Mouse (Mus musculus) MEL (cell line): ENCODE results near the gene Stn1. TPM values are rescaled to one million over a fixed set of nuclear protein-coding genes. Genes with fewer than 3 reads are reported as not detected.

Experiments used
- DNase-seq: peaks from one replicate; pipeline ENCODE4 v3.0.0; 2011; ENCODE audit warnings: low read depth, low spot score
- H3K27ac ChIP-seq: 2 replicates; pipeline ENCODE4 v1.5.1; 2012; ENCODE audit warnings: low read depth, mild to moderate bottlenecking, control low read depth, low read length, moderate library complexity; ENCODE audit not compliant: control insufficient read depth
- H3K27me3 ChIP-seq, 2 experiments: fragments of 150-350 bp in 1 of 2; sonication (generic) in 1 of 2; 2 replicates each; pipeline ENCODE4 v1.6.1; 2012; ENCODE audit warnings: low read length in 2 of 2, mild to moderate bottlenecking in 2 of 2, improper control_type of control experiment in 1 of 2, moderate library complexity in 1 of 2; ENCODE audit not compliant: insufficient read depth in 2 of 2, control insufficient read depth in 1 of 2
- H3K36me3 ChIP-seq, 2 experiments: 2 replicates each; pipeline ENCODE4 v1.6.1; 2012 to 2014; ENCODE audit warnings: low read length in 2 of 2, improper control_type of control experiment in 1 of 2, inconsistent platforms in 1 of 2, mild to moderate bottlenecking in 1 of 2; ENCODE audit not compliant: insufficient read depth in 2 of 2, control insufficient read depth in 1 of 2
- H3K4me1 ChIP-seq, 2 experiments: fragments of 150-350 bp in 1 of 2; sonication (generic) in 1 of 2; 2 replicates each; pipeline ENCODE4 v1.6.1; 2012; ENCODE audit warnings: low read length in 2 of 2, improper control_type of control experiment in 1 of 2, mild to moderate bottlenecking in 1 of 2; ENCODE audit not compliant: insufficient read depth in 2 of 2, control insufficient read depth in 1 of 2
- H3K4me3 ChIP-seq, 2 experiments: fragments of 150-350 bp in 1 of 2; sonication (generic) in 1 of 2; 2 replicates each; pipeline ENCODE4 v1.5.1; 2012; ENCODE audit warnings: low read depth in 2 of 2, low read length in 2 of 2, mild to moderate bottlenecking in 2 of 2, moderate library complexity in 2 of 2, control low read depth in 1 of 2, improper control_type of control experiment in 1 of 2; ENCODE audit not compliant: control insufficient read depth in 1 of 2, insufficient read depth in 1 of 2
- H3K79me2 ChIP-seq: 2 replicates; pipeline ENCODE4 v1.6.1; 2012; ENCODE audit warnings: mild to moderate bottlenecking, low read length, moderate library complexity; ENCODE audit not compliant: control insufficient read depth, poor library complexity, insufficient read depth
- H3K9ac ChIP-seq: 2 replicates; pipeline ENCODE4 v1.6.1; 2012; ENCODE audit warnings: low read depth, mild to moderate bottlenecking, control low read depth, low read length, moderate library complexity; ENCODE audit not compliant: control insufficient read depth, poor library complexity, severe bottlenecking
- H3K9me3 ChIP-seq: fragments of 150-350 bp; sonication (generic); replicated peaks from 2 replicates; pipeline ENCODE4 v1.6.1; 2012; ENCODE audit warnings: mild to moderate bottlenecking, low read length, improper control_type of control experiment, moderate library complexity; ENCODE audit not compliant: insufficient read depth
- BHLHE40 ChIP-seq: IDR thresholded peaks from 2 replicates; pipeline ENCODE4 v1.6.1; 2012; ENCODE audit warnings: low read depth, mild to moderate bottlenecking, inconsistent platforms, low read length, improper control_type of control experiment, borderline replicate concordance
- CHD2 ChIP-seq: IDR thresholded peaks from 2 replicates; pipeline ENCODE4 v1.6.1; 2011; ENCODE audit warnings: low read length, improper control_type of control experiment
- CTCF ChIP-seq, 3 experiments: IDR thresholded peaks in 2 of 3; conservative IDR thresholded peaks in 1 of 3; 2 replicates each; pipeline ENCODE4 v1.5.1; 2011 to 2012; ENCODE audit warnings: low read length in 3 of 3, low read depth in 2 of 3, mild to moderate bottlenecking in 2 of 3, improper control_type of control experiment in 1 of 3, inconsistent platforms in 1 of 3, mixed read lengths in 1 of 3, moderate library complexity in 1 of 3; ENCODE audit not compliant: control insufficient read depth in 1 of 3, insufficient read depth in 1 of 3, poor library complexity in 1 of 3, severe bottlenecking in 1 of 3
- E2F4 ChIP-seq: IDR thresholded peaks from 2 replicates; pipeline ENCODE4 v1.6.1; 2011; ENCODE audit warnings: low read depth, low read length, improper control_type of control experiment, borderline replicate concordance
- EP300 ChIP-seq, 2 experiments: IDR thresholded peaks; 2 replicates each; pipeline ENCODE4 v1.6.1; 2011; ENCODE audit warnings: improper control_type of control experiment in 2 of 2, low read length in 2 of 2, low read depth in 1 of 2, mild to moderate bottlenecking in 1 of 2
- ETS1 ChIP-seq: IDR thresholded peaks from 2 replicates; pipeline ENCODE4 v1.6.1; 2012; ENCODE audit warnings: low read depth, mild to moderate bottlenecking, inconsistent platforms, low read length, improper control_type of control experiment, moderate library complexity
- GABPA ChIP-seq: IDR thresholded peaks from 2 replicates; pipeline ENCODE4 v1.6.1; 2012; ENCODE audit warnings: low read depth, mild to moderate bottlenecking, inconsistent platforms, low read length, improper control_type of control experiment, moderate library complexity
- GATA1 ChIP-seq: IDR thresholded peaks from 2 replicates; pipeline ENCODE4 v1.6.1; 2011; ENCODE audit warnings: low read depth, low read length, improper control_type of control experiment
- HCFC1 ChIP-seq: IDR thresholded peaks from 2 replicates; pipeline ENCODE4 v1.6.1; 2012; ENCODE audit warnings: low read depth, mild to moderate bottlenecking, inconsistent platforms, low read length, improper control_type of control experiment, moderate library complexity
- JUND ChIP-seq: IDR thresholded peaks from 2 replicates; pipeline ENCODE4 v1.6.1; 2011; ENCODE audit warnings: low read depth, mild to moderate bottlenecking, improper control_type of control experiment, low read length
- KAT2A ChIP-seq: conservative IDR thresholded peaks from 2 replicates; pipeline ENCODE4 v1.6.1; 2012; ENCODE audit warnings: low read depth, low read length, improper control_type of control experiment, inconsistent platforms
- MAZ ChIP-seq: IDR thresholded peaks from 2 replicates; pipeline ENCODE4 v1.6.1; 2012; ENCODE audit warnings: low read depth, mild to moderate bottlenecking, inconsistent platforms, low read length, improper control_type of control experiment
- MEF2A ChIP-seq: IDR thresholded peaks from 2 replicates; pipeline ENCODE4 v1.6.1; 2014; ENCODE audit warnings: low read depth, mild to moderate bottlenecking, inconsistent platforms, low read length, improper control_type of control experiment; ENCODE audit not compliant: poor library complexity, insufficient replicate concordance, severe bottlenecking; ENCODE audit errors: extremely low read depth
- MXI1 ChIP-seq: IDR thresholded peaks from 2 replicates; pipeline ENCODE4 v1.6.1; 2011; ENCODE audit warnings: mild to moderate bottlenecking, low read depth, low read length, improper control_type of control experiment
- MYB ChIP-seq: IDR thresholded peaks from 2 replicates; pipeline ENCODE4 v1.6.1; 2011; ENCODE audit warnings: mild to moderate bottlenecking, low read depth, low read length, improper control_type of control experiment
- MYC ChIP-seq: IDR thresholded peaks from 2 replicates; pipeline ENCODE4 v1.6.1; 2011; ENCODE audit warnings: low read depth, mild to moderate bottlenecking, low read length, improper control_type of control experiment, moderate library complexity
- NELFE ChIP-seq: IDR thresholded peaks from 2 replicates; pipeline ENCODE4 v1.6.1; 2011; ENCODE audit warnings: low read depth, low read length, improper control_type of control experiment
- NRF1 ChIP-seq: IDR thresholded peaks from 2 replicates; pipeline ENCODE4 v1.6.1; 2014; ENCODE audit warnings: low read depth, mild to moderate bottlenecking, inconsistent platforms, low read length, improper control_type of control experiment, moderate library complexity; ENCODE audit not compliant: poor library complexity, insufficient read depth, severe bottlenecking
- POLR2A ChIP-seq, 2 experiments: IDR thresholded peaks; 2 replicates each; pipeline ENCODE4 v1.6.1; 2011 to 2012; ENCODE audit warnings: low read length in 2 of 2, mild to moderate bottlenecking in 2 of 2, control low read depth in 1 of 2, improper control_type of control experiment in 1 of 2, low read depth in 1 of 2, moderate library complexity in 1 of 2; ENCODE audit not compliant: control insufficient read depth in 1 of 2, insufficient read depth in 1 of 2, poor library complexity in 1 of 2
- POLR2AphosphoS2 ChIP-seq: IDR thresholded peaks from 2 replicates; pipeline ENCODE4 v1.6.1; 2011; ENCODE audit warnings: low read length, improper control_type of control experiment
- POLR2AphosphoS5 ChIP-seq: IDR thresholded peaks from 2 replicates; pipeline ENCODE4 v1.6.1; 2012; ENCODE audit warnings: low read depth, borderline replicate concordance, mild to moderate bottlenecking, inconsistent platforms, low read length, moderate library complexity, mixed read lengths
- RAD21 ChIP-seq: IDR thresholded peaks from 2 replicates; pipeline ENCODE4 v1.6.1; 2011; ENCODE audit warnings: mild to moderate bottlenecking, low read depth, low read length, improper control_type of control experiment
- RCOR1 ChIP-seq: IDR thresholded peaks from 2 replicates; pipeline ENCODE4 v1.6.1; 2012; ENCODE audit warnings: low read depth, mild to moderate bottlenecking, inconsistent platforms, low read length, improper control_type of control experiment
- SIN3A ChIP-seq: IDR thresholded peaks from 2 replicates; pipeline ENCODE4 v1.6.1; 2012; ENCODE audit warnings: low read length, improper control_type of control experiment, inconsistent platforms
- SMC3 ChIP-seq: IDR thresholded peaks from 2 replicates; pipeline ENCODE4 v1.6.1; 2011; ENCODE audit warnings: low read depth, low read length, improper control_type of control experiment
- TAL1 ChIP-seq: IDR thresholded peaks from 2 replicates; pipeline ENCODE4 v1.6.1; 2012; ENCODE audit warnings: mild to moderate bottlenecking, inconsistent platforms, low read length, moderate library complexity, mixed read lengths
- TBP ChIP-seq: IDR thresholded peaks from 2 replicates; pipeline ENCODE4 v1.8.0; 2011; ENCODE audit warnings: low read depth, low read length, improper control_type of control experiment
- TCF12 ChIP-seq: IDR thresholded peaks from 2 replicates; pipeline ENCODE4 v1.6.1; 2014; ENCODE audit warnings: low read depth, mild to moderate bottlenecking, inconsistent platforms, low read length, improper control_type of control experiment, moderate library complexity
- UBTF ChIP-seq: IDR thresholded peaks from 2 replicates; pipeline ENCODE4 v1.6.1; 2012; ENCODE audit warnings: low read depth, mild to moderate bottlenecking, inconsistent platforms, low read length, improper control_type of control experiment, moderate library complexity, borderline replicate concordance; ENCODE audit not compliant: insufficient read depth
- USF1 ChIP-seq: IDR thresholded peaks from 2 replicates; pipeline ENCODE4 v1.6.1; 2014; ENCODE audit warnings: low read depth, mild to moderate bottlenecking, inconsistent platforms, low read length, improper control_type of control experiment, moderate library complexity
- USF2 ChIP-seq, 2 experiments: IDR thresholded peaks; 2 replicates each; pipeline ENCODE4 v1.6.1; 2011 to 2012; ENCODE audit warnings: improper control_type of control experiment in 2 of 2, low read length in 2 of 2, borderline replicate concordance in 1 of 2, inconsistent platforms in 1 of 2, low read depth in 1 of 2, mild to moderate bottlenecking in 1 of 2; ENCODE audit not compliant: insufficient read depth in 1 of 2
- ZC3H11A ChIP-seq: IDR thresholded peaks from 2 replicates; pipeline ENCODE4 v1.6.1; 2012; ENCODE audit warnings: low read depth, mild to moderate bottlenecking, inconsistent platforms, low read length, improper control_type of control experiment
- ZMIZ1 ChIP-seq: IDR thresholded peaks from 2 replicates; pipeline ENCODE4 v1.6.1; 2012; ENCODE audit warnings: low read depth, mild to moderate bottlenecking, inconsistent platforms, low read length, improper control_type of control experiment, moderate library complexity
- ZNF384 ChIP-seq: IDR thresholded peaks from 2 replicates; pipeline ENCODE4 v1.6.1; 2012; ENCODE audit warnings: low read depth, mild to moderate bottlenecking, inconsistent platforms, low read length, improper control_type of control experiment
- polyA plus RNA-seq, 2 experiments: library from polyadenylated mRNA; stranded (reverse) in 1 of 2; unstranded in 1 of 2; fragments of >175 nt in 1 of 2; fragments of >200 nt in 1 of 2; gene quantifications; 2 replicates each; pipeline versions ENCODE4 v1.2.1 to v1.2.4; 2012; ENCODE audit warnings: low replicate concordance in 2 of 2, low read depth in 1 of 2; ENCODE audit not compliant: insufficient read length in 2 of 2, insufficient read depth in 1 of 2, missing spikeins in 1 of 2
- total RNA-seq: library from RNA; depleted of rRNA; stranded (reverse); fragments of 300-350 nt; gene quantifications from 2 replicates; pipeline ENCODE4 v1.2.3, GENCODE M21; 2012

Stn1 gene
- total and polyA plus RNA-seq, 3 experiments: 9.7 to 13.6 TPM; not detected in 1

DNA sequence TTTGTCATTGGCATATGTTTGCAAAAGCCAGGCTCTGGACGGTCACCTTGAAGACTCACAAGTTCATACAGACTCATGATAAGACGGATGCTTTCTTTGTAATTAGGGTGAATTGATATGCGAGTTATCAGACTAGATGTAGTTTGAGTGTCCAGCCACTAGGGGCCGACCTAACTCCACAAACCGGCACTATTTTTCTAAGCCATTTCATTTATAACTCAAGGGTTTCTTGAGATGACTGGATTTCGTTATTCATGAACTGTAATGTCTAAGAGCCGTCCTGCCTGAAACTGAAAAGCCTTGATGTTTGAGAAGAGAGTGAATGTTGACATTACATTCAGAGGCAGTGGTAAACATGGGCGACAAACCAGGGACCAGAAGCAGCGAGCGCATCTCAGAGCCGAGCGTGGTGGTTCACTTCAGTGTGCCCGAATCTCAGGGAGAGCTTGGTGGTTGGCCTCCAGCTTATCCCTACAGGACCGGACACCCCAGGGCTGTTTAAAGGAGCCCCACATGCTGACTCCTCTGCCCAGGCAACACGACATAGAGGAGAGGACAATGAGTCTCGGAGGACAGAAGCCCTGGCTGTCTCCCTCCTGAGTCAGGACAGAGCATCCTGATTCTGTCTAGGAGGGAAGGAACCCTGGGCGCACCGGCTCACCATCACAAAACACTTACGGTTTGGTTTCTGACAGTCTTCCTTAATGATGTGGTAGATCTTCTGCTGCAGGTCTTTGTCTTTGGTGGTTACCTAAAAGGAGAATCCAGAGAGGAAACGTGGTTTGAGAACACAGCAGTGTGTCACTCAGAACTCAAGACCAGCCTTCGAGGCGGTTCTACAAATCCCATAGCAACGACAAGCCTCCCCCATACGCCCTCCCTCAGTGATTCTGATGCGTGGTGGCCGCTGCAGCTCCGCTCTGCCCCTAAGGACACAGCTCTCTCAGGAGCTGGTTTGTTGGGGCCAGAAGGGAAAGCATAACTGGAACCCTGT, 29.9 kb downstream of the Stn1 start:
- Histone ChIP-seq H3K27me3 (no peaks in the 10 kb centered on the region), H3K9ac (peak overlapping the region; percentile 70), H3K4me1 (peaks cover 18 to 30% of the 10 kb centered on the region in 2 experiments), H3K79me2 (peaks cover 3% of the 10 kb centered on the region; the same call in 1 of the 2 replicates), H3K36me3 (peaks cover 0 to 23% of the 10 kb centered on the region in 2 experiments; a peak in 2 of 4 replicates), H3K4me3 (peak overlapping the region; percentile 52 to 54), H3K27ac (peak overlapping the region; percentile 97), H3K9me3 (no peaks in the 10 kb centered on the region)
- DNase-seq: peak; percentile 91
- TF ChIP-seq EP300 (IDR thresholded peaks at IDR 0.05; ENCODE audit: low read depth in 1 of 2, low read length in 2 of 2) (no peak; a peak in 1 of 4 replicates), HCFC1 (peak; percentile 17; the same call in 1 of the 2 replicates), BHLHE40 (no peak), GABPA (no peak), SMC3 (peak; percentile 99), MXI1 (peak; percentile 70), JUND (no peak), CHD2 (no peak), RAD21 (no peak; the same call in none of the 2 replicates), GATA1 (peak; percentile 64), NRF1 (0 out of 2 replicates have a peak, but pooled peaks have one; percentile 14), TBP (no peak), UBTF (no peak), POLR2AphosphoS2 (peak; percentile 62), MAZ (no peak), CTCF (IDR thresholded peaks at IDR 0.05 in 2 of 3, conservative IDR thresholded peaks at IDR 0.05 in 1 of 3; ENCODE audit: control insufficient read depth in 1 of 3, insufficient read depth in 1 of 3, low read depth in 2 of 3, low read length in 3 of 3, poor library complexity in 1 of 3, severe bottlenecking in 1 of 3) (peak; percentile 79 to 100 (median 95)), RCOR1 (no peak; the same call in 1 of the 2 replicates), ETS1 (no peak), MEF2A (no peak), TAL1 (no peak), USF2 (IDR thresholded peaks at IDR 0.05; ENCODE audit: borderline replicate concordance in 1 of 2, insufficient read depth in 1 of 2, low read depth in 1 of 2, low read length in 2 of 2) (no peak), POLR2AphosphoS5 (no peak), NELFE (no peak; the same call in 1 of the 2 replicates), SIN3A (peak; percentile 92), ZMIZ1 (peak; percentile 31; the same call in 1 of the 2 replicates), TCF12 (no peak), POLR2A (IDR thresholded peaks at IDR 0.05; ENCODE audit: control insufficient read depth in 1 of 2, insufficient read depth in 1 of 2, low read depth in 1 of 2, low read length in 2 of 2, poor library complexity in 1 of 2) (no peak; a peak in 2 of 4 replicates), KAT2A (no peak), MYC (peak; percentile 34), ZC3H11A (peak; percentile 99), USF1 (no peak), MYB (0 out of 2 replicates have a peak, but pooled peaks have one; percentile 33), E2F4 (no peak), ZNF384 (peak; percentile 63)
